Mouse (Mus musculus): ENCODE data around the gene Epha2.

The Epha2 gene

GRCm38 (mm10) chr4:141280471-141280870 lies 20.6 kb upstream of the Epha2 start:
- DNase-seq, result no peak

GRCm38 (mm10) chr4:141281153-141281552 lies 19.9 kb upstream of the Epha2 start:
- no peak for DNase-seq

GRCm38 (mm10) chr4:141281578-141281977 lies 19.5 kb upstream of the Epha2 start:
- no peak for DNase-seq

- DNase-seq, result no peak
Measured at GRCm38 (mm10) chr4:141282087-141282486, 19.0 kb upstream of the Epha2 start.

- DNase-seq, result no peak
Measured at GRCm38 (mm10) chr4:141282623-141283022, 18.4 kb upstream of the Epha2 start.

- DNase-seq, result no peak
Measured at GRCm38 (mm10) chr4:141283176-141283878, 17.7 kb upstream of the Epha2 start.

- no peak for DNase-seq
Measured at GRCm38 (mm10) chr4:141283879-141284411, 17.1 kb upstream of the Epha2 start.

GRCm38 (mm10) chr4:141284486-141284885 lies 16.6 kb upstream of the Epha2 start:
- no peak for DNase-seq

- DNase-seq, result no peak
Measured at GRCm38 (mm10) chr4:141285128-141285527, 15.9 kb upstream of the Epha2 start.

- DNase-seq, result no peak
Measured at GRCm38 (mm10) chr4:141286860-141287517, 14.1 kb upstream of the Epha2 start.

GRCm38 (mm10) chr4:141287518-141288004 lies 13.5 kb upstream of the Epha2 start:
- DNase-seq, result no peak

GRCm38 (mm10) chr4:141288152-141288551 lies 12.9 kb upstream of the Epha2 start:
- DNase-seq, result no peak

- DNase-seq, result no peak
Measured at GRCm38 (mm10) chr4:141291571-141292375, 9.3 kb upstream of the Epha2 start.

- DNase-seq, result no peak
Measured at GRCm38 (mm10) chr4:141295774-141296186, 5.3 kb upstream of the Epha2 start.

- no peak for DNase-seq
Measured at GRCm38 (mm10) chr4:141297934-141298333, 3.1 kb upstream of the Epha2 start.

- DNase-seq, result no peak
Measured at GRCm38 (mm10) chr4:141299356-141299755, 1.7 kb upstream of the Epha2 start.

- DNase-seq, result no peak
Measured at GRCm38 (mm10) chr4:141300196-141300595, 844 bp upstream of the Epha2 start.

GRCm38 (mm10) chr4:141301591-141302427 lies 769 bp downstream of the Epha2 start:
- no peak for DNase-seq

GRCm38 (mm10) chr4:141302428-141303401 lies 1.7 kb downstream of the Epha2 start:
- no peak for DNase-seq

GRCm38 (mm10) chr4:141303402-141304222 lies 2.6 kb downstream of the Epha2 start:
- no peak for DNase-seq

Data from right cerebral cortex, postnatal 4 days (tissue).